Mouse (Mus musculus): ENCODE data around the gene Eif3b. TPM values are rescaled to one million over a fixed set of nuclear protein-coding genes. Genes with fewer than 3 reads are reported as not detected.

The Eif3b gene
- polyA plus RNA-seq, 1 experiment: 331 TPM

DNA sequence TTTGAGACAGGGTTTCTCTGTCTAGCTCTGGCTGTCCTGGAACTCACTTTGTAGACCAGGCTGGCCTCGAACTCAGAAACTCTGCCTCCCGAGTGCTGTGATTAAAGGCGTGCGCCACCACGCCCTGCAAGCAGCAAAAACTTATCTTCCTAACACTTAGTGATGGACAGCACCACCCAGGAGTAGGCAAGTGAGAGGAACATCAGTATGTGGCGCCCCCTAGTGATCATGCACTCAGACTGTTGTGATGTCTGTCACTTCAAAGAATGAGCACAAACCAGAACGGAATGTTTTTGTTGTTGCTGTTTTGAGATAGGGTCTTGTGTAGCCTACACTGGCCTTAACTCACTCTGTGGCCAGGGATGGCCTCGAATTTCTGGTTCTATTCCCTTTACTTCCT lies 7.8 kb upstream of the Eif3b start:
- Histone ChIP-seq H3K79me3 (ENCODE audit: low read depth) (no peaks in the 10 kb centered on the region), H3K4me3 (ENCODE audit: insufficient read depth, poor library complexity, severe bottlenecking) (no peak overlapping the region), H3K27me3 (ENCODE audit: control insufficient read depth, insufficient read depth, insufficient read length) (peaks cover 6% of the 10 kb centered on the region), H3K79me2 (ENCODE audit: control insufficient read depth, insufficient read depth) (no peaks in the 10 kb centered on the region), H3ac (ENCODE audit: control insufficient read depth, insufficient read length, low read depth) (no peak overlapping the region), H3K36me3 (ENCODE audit: control insufficient read depth, insufficient read depth) (no peaks in the 10 kb centered on the region)
- peak; percentile 41 for TF ChIP-seq CTCF (IDR thresholded peaks at IDR 0.05; ENCODE audit: control insufficient read depth, insufficient read depth, insufficient read length)
- TF ChIP-seq FOSL1 (IDR thresholded peaks at IDR 0.05; ENCODE audit: insufficient read depth, low read length, poor library complexity, severe bottlenecking): no peak
- TF ChIP-seq MYOG (IDR thresholded peaks at IDR 0.05; ENCODE audit: control insufficient read depth, extremely low read depth, insufficient read length): no peak
- TF ChIP-seq CEBPB (IDR thresholded peaks at IDR 0.05; ENCODE audit: low read depth): no peak

GRCm38 (mm10) chr5:140414647-140415046 lies 4.5 kb upstream of the Eif3b start:
- peaks cover 4% of the 10 kb centered on the region for H3K79me3 ChIP-seq (ENCODE audit: low read depth)
- H3K79me2 ChIP-seq (ENCODE audit: control insufficient read depth, insufficient read depth): peaks cover 6% of the 10 kb centered on the region
- no peak overlapping the region for H3ac ChIP-seq (ENCODE audit: control insufficient read depth, insufficient read length, low read depth)
- H3K36me3 ChIP-seq (ENCODE audit: control insufficient read depth, insufficient read depth): no peaks in the 10 kb centered on the region
- no peak for TF ChIP-seq FOSL1 (IDR thresholded peaks at IDR 0.05; ENCODE audit: insufficient read depth, low read length, poor library complexity, severe bottlenecking)
- TF ChIP-seq CTCF (IDR thresholded peaks at IDR 0.05; ENCODE audit: control insufficient read depth, insufficient read depth, insufficient read length): no peak
- TF ChIP-seq CEBPB (IDR thresholded peaks at IDR 0.05; ENCODE audit: low read depth): no peak
- no peak for TF ChIP-seq MYOG (IDR thresholded peaks at IDR 0.05; ENCODE audit: control insufficient read depth, extremely low read depth, insufficient read length)
- no peak for TF ChIP-seq MYOD1 (IDR thresholded peaks at IDR 0.05; ENCODE audit: control insufficient read depth, insufficient read length, low read depth)
- no peak for TF ChIP-seq USF1 (IDR thresholded peaks at IDR 0.05; ENCODE audit: low read depth)
- TF ChIP-seq MAX (IDR thresholded peaks at IDR 0.05): no peak
- H3K27me3 ChIP-seq (ENCODE audit: control insufficient read depth, insufficient read depth, insufficient read length): no peaks in the 10 kb centered on the region
- no peak overlapping the region for H3K4me3 ChIP-seq (ENCODE audit: insufficient read depth, poor library complexity, severe bottlenecking)

DNA sequence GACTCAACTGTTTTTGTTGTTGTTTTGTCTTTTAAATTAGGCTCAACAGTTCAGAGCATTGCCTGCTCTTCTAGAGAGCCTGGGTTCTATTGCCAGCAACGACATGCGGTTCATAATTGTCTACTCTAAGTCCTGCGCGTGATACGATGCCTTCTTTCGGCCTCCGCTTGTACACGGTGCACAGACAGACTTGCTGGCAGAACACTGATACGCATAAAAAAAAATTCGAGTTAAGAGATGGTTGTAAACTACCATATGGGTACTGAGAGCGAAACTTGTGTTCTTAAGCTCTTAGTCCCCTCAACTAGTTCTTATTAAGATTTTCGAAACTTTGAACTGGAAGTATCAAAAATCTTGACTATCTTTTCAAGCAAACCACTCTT lies 1.0 kb upstream of the Eif3b start:
- H3K79me2 ChIP-seq (ENCODE audit: control insufficient read depth, insufficient read depth): peaks cover 41% of the 10 kb centered on the region
- H3ac ChIP-seq (ENCODE audit: control insufficient read depth, insufficient read length, low read depth): peak overlapping the region; percentile 96
- no peaks in the 10 kb centered on the region for H3K27me3 ChIP-seq (ENCODE audit: control insufficient read depth, insufficient read depth, insufficient read length)
- H3K79me3 ChIP-seq (ENCODE audit: low read depth): peaks cover 39% of the 10 kb centered on the region
- H3K4me3 ChIP-seq (ENCODE audit: insufficient read depth, poor library complexity, severe bottlenecking): peak overlapping the region; percentile 60
- H3K36me3 ChIP-seq (ENCODE audit: control insufficient read depth, insufficient read depth): peaks cover 20% of the 10 kb centered on the region
- TF ChIP-seq USF1 (IDR thresholded peaks at IDR 0.05; ENCODE audit: low read depth): no peak
- TF ChIP-seq MYOG (IDR thresholded peaks at IDR 0.05; ENCODE audit: control insufficient read depth, extremely low read depth, insufficient read length): no peak
- TF ChIP-seq MAX (IDR thresholded peaks at IDR 0.05): no peak
- no peak for TF ChIP-seq CEBPB (IDR thresholded peaks at IDR 0.05; ENCODE audit: low read depth)
- TF ChIP-seq CTCF (IDR thresholded peaks at IDR 0.05; ENCODE audit: control insufficient read depth, insufficient read depth, insufficient read length): no peak
- no peak for TF ChIP-seq FOSL1 (IDR thresholded peaks at IDR 0.05; ENCODE audit: insufficient read depth, low read length, poor library complexity, severe bottlenecking)
- no peak for TF ChIP-seq MYOD1 (IDR thresholded peaks at IDR 0.05; ENCODE audit: control insufficient read depth, insufficient read length, low read depth)

GRCm38 (mm10) chr5:140419442-140420080 lies 433 bp downstream of the Eif3b start:
- H3K27me3 ChIP-seq (ENCODE audit: control insufficient read depth, insufficient read depth, insufficient read length): no peaks in the 10 kb centered on the region

DNA sequence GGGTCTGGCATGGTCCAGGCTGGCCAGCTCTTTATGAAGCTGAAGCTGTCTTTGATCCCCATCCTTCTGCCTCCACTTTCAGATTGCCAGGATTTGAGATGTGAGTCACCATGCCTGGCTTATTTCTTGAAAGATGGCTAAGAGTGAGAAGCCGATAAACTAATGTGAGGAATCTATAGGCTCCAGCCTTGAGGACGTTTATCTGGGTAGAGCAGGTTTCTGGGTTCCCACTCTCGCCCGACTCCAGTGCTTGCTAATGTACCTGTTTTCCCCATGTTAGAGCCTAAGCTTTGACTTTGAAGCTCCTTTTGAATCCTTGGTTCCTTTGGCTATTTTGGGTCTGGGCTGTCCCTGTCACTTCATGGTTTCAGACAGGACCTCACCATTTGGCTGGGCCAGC lies 1.5 kb downstream of the Eif3b start:
- peak overlapping the region; percentile 26 for H3ac ChIP-seq (ENCODE audit: control insufficient read depth, insufficient read length, low read depth)
- H3K79me2 ChIP-seq (ENCODE audit: control insufficient read depth, insufficient read depth): peaks cover 66% of the 10 kb centered on the region
- peak overlapping the region; percentile 87 for H3K4me3 ChIP-seq (ENCODE audit: insufficient read depth, poor library complexity, severe bottlenecking)
- TF ChIP-seq MAX (IDR thresholded peaks at IDR 0.05): no peak
- no peaks in the 10 kb centered on the region for H3K27me3 ChIP-seq (ENCODE audit: control insufficient read depth, insufficient read depth, insufficient read length)
- H3K36me3 ChIP-seq (ENCODE audit: control insufficient read depth, insufficient read depth): peaks cover 39% of the 10 kb centered on the region
- peaks cover 63% of the 10 kb centered on the region for H3K79me3 ChIP-seq (ENCODE audit: low read depth)

More at GRCm38 (mm10) chr5:140419442-140420080, 433 bp downstream of the Eif3b start:
- Histone ChIP-seq H3K36me3 (ENCODE audit: control insufficient read depth, insufficient read depth) (peaks cover 29% of the 10 kb centered on the region), H3ac (ENCODE audit: control insufficient read depth, insufficient read length, low read depth) (peak overlapping the region; percentile 96), H3K79me3 (ENCODE audit: low read depth) (peaks cover 53% of the 10 kb centered on the region), H3K79me2 (ENCODE audit: control insufficient read depth, insufficient read depth) (peaks cover 55% of the 10 kb centered on the region), H3K4me3 (ENCODE audit: insufficient read depth, poor library complexity, severe bottlenecking) (peak overlapping the region; percentile 87)
- TF ChIP-seq MAX (IDR thresholded peaks at IDR 0.05) (no peak), MYOG (IDR thresholded peaks at IDR 0.05; ENCODE audit: control insufficient read depth, extremely low read depth, insufficient read length) (no peak), FOSL1 (IDR thresholded peaks at IDR 0.05; ENCODE audit: insufficient read depth, low read length, poor library complexity, severe bottlenecking) (no peak), MYOD1 (IDR thresholded peaks at IDR 0.05; ENCODE audit: control insufficient read depth, insufficient read length, low read depth) (no peak), USF1 (IDR thresholded peaks at IDR 0.05; ENCODE audit: low read depth) (no peak), CEBPB (IDR thresholded peaks at IDR 0.05; ENCODE audit: low read depth) (no peak), CTCF (IDR thresholded peaks at IDR 0.05; ENCODE audit: control insufficient read depth, insufficient read depth, insufficient read length) (no peak)
